8 mouse cellular contexts compared by ENCODE assay signal in the genomic region with DNA sequence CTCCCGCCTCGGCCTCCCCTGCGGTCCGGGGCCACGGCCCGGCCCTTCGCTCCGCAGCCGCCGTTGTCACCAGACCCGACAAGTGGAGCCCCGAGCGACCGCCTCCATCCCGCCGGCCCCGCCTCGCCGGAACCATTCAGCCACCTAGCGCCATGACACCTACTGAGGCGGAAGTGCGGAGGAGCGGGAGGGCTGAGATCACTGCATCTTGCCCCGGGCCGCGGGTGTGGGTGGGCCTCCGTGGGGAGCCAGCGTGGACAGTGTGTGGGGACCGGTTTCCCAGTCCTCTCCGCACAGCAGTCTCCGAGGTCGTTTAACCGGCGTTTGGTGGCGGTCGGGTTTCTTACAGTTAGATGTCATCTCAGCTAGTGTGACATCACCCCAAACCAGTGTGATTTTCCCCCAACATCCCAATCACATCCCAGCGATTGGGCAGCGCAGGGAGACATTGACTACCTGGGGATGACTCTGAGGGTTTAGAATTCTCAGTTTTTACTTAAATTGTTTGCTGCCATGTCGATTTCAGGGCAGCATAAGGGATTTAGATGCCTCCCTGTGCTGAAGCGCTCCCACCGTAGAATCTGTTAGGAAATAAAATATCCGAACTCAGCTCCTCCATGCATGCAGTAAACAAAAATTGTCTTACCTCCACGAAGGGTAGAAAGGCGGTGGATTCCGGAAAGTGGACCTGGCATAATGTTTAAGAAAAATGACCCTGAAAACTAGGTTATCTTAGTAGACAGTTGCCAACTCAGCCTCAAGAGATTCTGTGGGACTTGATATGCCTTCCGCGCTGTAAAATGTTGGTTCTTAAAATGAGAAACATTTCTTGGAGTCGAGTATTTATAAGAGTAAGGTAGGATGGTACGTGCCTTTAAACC. TPM values are rescaled to one million over a fixed set of nuclear protein-coding genes. Genes with fewer than 3 reads are reported as not detected.
A peak's percentile ranks its signal among the peaks of the same experiment; 100 is the strongest.
DNase-seq lines count a peak whose midpoint lies in the region; ATAC-seq lines count a peak whose summit lies in the region.

A gene (minus strand): TSS at position 334 of the 881 bp plus-strand sequence.

- peak within 1 kb of the TSS; percentile 97 for H3K9ac ChIP-seq in hindbrain, embryonic 12.5 days

- 10% methylated on average over 49 of the region's 49 CpGs for WGBS in hindbrain, embryonic 12.5 days

- H3K27me3 ChIP-seq in hindbrain, embryonic 12.5 days = peaks cover 2% of the 10 kb centered on the region; the same call in 1 of the 2 replicates

- peak within 1 kb of the TSS; percentile 96 for H3K4me3 ChIP-seq in hindbrain, embryonic 12.5 days

- peak within 1 kb of the TSS; percentile 80 for H3K4me2 ChIP-seq in hindbrain, embryonic 12.5 days (replicated peaks)

- H3K27ac ChIP-seq in hindbrain, embryonic 12.5 days = peak within 1 kb of the TSS; percentile 93

- peaks cover 18% of the 10 kb centered on the region for H3K4me1 ChIP-seq in hindbrain, embryonic 12.5 days

- no peaks in the 10 kb centered on the region for H3K9me3 ChIP-seq in hindbrain, embryonic 12.5 days (replicated peaks)

- DNase-seq in MN1 (ENCODE audit: low spot score) = peak; percentile 93
- DNase-seq in cerebellum, adult 9-10 months = peak; percentile 95
- peak; percentile 88 to 93 for DNase-seq in frontal cortex, postnatal 10 days (ENCODE audit: low spot score in 2 of 2)
- DNase-seq in layer of hippocampus, postnatal 14 days (ENCODE audit: low spot score in 2 of 2) = peak; percentile 94 to 95
- peak; percentile 95 for DNase-seq in lung, postnatal 14 days
- peak; percentile 75 for DNase-seq in retina, adult 2 months (ENCODE audit: low read depth, low spot score)
- DNase-seq in thymus, postnatal 36 days = peak; percentile 93 to 96

- H3K36me3 ChIP-seq in hindbrain, embryonic 12.5 days = no peaks in the 10 kb centered on the region

- ATAC-seq in hindbrain, embryonic 12.5 days (ENCODE audit: low FRiP score) = peak; percentile 97

RNA-seq across cellular contexts. Expression of the gene that starts here (rescaled TPM):
- 16.5 and 17.1 TPM in 2 replicates for polyA plus RNA-seq in hindbrain, embryonic 12.5 days (2016; fragmentation: Nextera tagmentation; extraction: Ambion mirVana)
- total RNA-seq in layer of hippocampus, postnatal 14 days (2021) = 10 to 100 TPM; 91.2 to 91.3 TPM

Comparison
In these comparisons a context has a peak if more than half of its experiments do, and no peak if none do; other contexts are left out.
1. Peak in every context shown above with its lines: DNase-seq, ATAC-seq, H3K4me3 ChIP-seq and H3K27ac ChIP-seq.